Mouse (Mus musculus): ENCODE measurements around the gene Xrcc5. TPM values are rescaled to one million over a fixed set of nuclear protein-coding genes. Genes with fewer than 3 reads are reported as not detected.

Xrcc5 gene
- polyA plus RNA-seq, 1 experiment from 2014 or later: 15.8 TPM

Other genes starting within 250 kb of the Xrcc5 start
- gene Mreg, start 95.1 kb upstream of the Xrcc5 start, polyA plus RNA-seq (2015; fragmentation: Nextera tagmentation; extraction: Ambion mirVana): 7.6 and 8.1 TPM in 2 replicates
- 66.1 and 71.5 TPM in 2 replicates for gene Pecr, start 23.1 kb upstream of the Xrcc5 start, polyA plus RNA-seq (2015; fragmentation: Nextera tagmentation; extraction: Ambion mirVana)
- gene Tmem169, start 23.1 kb upstream of the Xrcc5 start, polyA plus RNA-seq (2015; fragmentation: Nextera tagmentation; extraction: Ambion mirVana): 0.79 and 0.96 TPM in 2 replicates
- gene March4, start 229.5 kb downstream of the Xrcc5 start, polyA plus RNA-seq (2015; fragmentation: Nextera tagmentation; extraction: Ambion mirVana): 0.03 TPM in 1 of 2 replicates, not detected in the other